Mouse (Mus musculus): Measurements from ENCODE around the gene Podnl1.

DNA sequence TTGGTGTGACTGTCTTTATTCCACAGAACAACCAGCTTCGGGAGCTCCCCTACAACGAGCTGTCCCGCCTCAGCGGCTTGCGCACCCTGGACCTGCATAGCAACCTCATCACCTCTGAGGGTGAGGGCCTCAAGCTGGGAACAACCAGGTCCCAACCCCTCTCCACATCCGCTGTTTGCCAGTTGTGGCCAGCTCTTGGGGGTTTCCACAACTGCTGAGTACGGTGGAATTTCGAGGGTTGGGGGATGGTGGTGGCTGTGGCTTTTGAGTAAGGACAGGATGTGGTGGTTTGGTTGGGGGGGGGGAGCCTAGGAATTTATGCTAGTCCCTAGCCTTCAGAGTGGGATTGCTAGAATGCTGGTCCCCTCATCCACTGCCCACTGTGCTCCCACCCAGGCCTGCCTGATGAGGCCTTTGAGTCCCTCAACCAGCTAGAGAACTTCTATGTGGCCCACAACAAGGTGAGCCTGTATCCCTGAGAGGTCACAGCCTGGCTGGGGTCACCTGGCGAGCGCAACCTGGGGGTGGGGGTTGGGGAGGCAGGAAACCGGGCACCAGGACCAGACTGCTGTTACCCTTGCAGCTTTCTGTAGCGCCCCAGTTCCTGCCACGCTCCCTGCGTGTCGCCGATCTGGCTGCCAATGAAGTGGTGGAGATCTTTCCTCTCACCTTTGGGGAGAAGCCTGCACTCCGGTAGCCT, 1.6 kb downstream of the Podnl1 start:
- TF ChIP-seq CTCF (IDR thresholded peaks at IDR 0.05; ENCODE audit: insufficient read depth, low read depth, low read length), result no peak
- TF ChIP-seq POLR2A (IDR thresholded peaks at IDR 0.05; ENCODE audit: insufficient read depth, low read depth, low read length), result no peak

Measured in olfactory bulb, adult 2 months (tissue).